Mouse (Mus musculus) thymus, postnatal 10 days (tissue): ENCODE measurements around the gene Dthd1.
A peak's percentile ranks its signal among the peaks of the same experiment; 100 is the strongest.

Experiments used
- DNase-seq, 2 experiments: peaks; one replicate each; pipeline ENCODE4 v3.0.0; 2021; ENCODE audit warnings: low spot score in 2 of 2

Dthd1 gene

DNA sequence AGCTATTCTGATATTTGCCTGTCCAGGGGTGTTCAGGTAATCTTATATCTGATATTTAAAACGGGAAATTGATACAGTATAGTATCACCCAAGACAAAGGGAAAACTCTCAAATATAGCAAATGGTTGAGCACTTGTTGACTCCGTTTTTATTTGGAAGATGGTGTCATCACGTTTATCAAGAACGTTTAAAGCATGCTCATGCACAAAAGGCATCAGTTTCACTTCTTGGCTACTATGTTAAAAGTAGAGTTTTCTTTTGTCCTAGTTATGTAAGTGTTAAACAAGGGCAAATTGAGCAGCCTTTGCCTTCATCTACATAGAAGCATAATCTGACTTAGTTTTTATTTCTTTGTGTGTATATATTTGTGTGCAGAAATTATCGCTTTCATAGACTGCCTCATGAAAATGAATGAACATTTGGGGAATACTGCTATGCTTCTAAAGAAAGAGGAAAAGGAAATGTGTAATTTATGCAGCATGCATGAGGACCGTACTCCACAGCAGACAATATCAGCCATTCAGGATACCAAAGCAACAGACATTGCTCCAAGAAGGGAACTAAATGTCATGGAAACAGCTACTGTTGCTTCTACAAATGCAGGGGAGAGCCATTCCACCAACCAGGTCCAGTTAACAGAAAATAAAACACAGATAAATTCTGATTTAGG is at the start of gene Dthd1:
TSS of gene Dthd1 (plus strand) at position 422 of the 670 bp plus-strand sequence.
- DNase-seq: no peak

- no peak for DNase-seq
Measured at GRCm38 (mm10) chr5:62764161-62764560, 49.5 kb upstream of the Dthd1 start.

DNA sequence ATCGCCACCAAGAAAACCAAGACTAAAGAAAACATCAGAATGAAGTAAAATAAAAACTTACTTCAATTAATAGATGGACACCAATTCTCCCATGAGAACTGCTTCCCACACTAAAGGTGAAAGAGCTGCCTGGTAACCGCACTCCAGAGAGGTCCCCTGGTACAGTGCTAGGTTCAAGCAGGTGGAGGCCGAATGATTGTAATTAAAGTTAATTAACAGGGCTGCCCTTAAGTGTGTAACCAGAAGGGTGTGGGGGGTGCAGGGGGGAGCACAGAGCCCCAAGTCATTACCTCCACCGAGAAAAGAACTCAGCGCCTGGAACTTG is 48.2 kb upstream of the Dthd1 start:
- no peak for DNase-seq

DNA sequence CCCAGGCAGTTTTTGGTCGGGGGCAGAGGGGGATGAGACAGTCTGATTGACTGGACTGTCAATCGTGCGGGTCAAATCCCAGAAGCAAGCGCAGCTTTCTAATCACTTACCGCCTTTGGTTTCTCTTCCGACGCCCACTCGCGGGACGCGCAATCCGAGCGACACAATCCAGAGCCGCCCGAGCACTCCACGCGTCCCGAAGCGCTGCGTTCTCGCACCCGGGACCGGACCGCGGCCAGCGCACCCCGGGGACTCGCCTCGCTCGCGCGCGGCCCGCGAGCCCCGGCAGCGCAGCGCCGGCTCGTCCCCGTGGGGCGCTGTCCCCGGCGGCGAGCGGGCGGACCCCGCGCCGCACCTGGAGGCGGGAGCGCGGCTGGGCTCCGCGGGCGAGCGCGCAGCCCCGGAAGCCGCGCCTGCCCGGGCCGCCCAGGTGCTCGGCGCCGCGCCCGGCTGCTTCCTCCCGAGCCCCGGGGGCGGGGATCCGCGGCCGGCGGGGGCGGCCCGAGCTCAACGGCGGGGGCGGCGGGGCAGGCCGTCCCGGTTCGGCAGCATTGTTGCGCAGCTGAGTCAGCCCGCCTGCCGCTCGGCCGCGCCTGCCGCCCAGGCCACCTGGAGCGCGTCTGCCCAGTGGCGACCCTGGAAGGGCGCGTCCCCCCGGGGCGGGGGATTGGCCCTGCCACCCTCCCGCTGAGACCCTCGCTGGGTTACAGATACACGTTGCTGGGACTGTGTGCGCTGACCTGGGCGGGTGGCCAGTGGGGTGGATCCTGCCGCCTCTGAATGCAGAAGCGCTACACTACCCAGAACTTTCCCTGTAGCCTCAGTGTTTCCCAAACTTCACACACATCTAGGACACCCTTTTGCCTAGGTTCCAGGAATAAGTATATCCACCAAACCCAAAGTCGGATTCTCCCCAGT is 47.6 kb upstream of the Dthd1 start, which contains the start of gene Arap2:
TSS of gene Arap2 (minus strand) at position 376 of the 918 bp plus-strand sequence.
- peak; percentile 63 to 76 for DNase-seq

DNA sequence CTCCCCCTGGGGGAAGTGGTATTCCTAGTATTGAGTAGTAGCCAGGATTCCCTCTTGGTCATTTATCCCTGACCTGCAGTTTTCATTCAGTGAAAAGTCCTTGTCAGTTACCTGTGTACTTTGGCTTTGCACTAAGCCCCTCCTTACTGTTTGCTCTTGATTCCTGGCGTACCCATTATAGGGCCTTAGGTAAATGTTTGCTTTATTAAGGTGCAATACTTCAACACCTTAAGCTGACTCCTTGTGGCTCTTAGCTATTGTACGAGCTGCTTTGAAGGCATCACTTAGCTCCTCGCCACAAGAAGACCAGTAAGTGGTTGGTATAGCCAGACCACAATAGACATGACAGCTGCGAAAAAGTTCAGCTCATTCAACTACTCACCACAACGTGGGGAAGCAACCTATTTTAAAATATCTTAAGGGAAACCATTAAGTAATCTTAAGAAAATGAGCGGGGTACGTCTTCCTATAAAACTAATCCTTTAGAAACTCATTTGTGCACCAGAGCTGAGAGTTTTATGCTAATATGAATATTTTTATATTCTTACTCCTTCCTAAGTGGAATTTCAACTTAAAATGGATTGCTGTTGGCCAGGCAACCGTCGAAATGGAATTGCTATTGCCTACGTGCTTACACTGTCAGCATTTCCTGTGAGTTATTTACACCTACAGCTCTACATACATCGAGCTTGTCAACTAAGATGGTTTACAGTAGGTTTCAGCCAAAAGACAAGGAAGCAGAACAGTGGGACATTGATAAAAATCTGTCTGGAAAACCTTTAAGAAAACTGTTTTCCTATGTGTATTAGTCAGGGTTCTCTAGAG is 41.6 kb upstream of the Dthd1 start:
- DNase-seq: no peak

DNA sequence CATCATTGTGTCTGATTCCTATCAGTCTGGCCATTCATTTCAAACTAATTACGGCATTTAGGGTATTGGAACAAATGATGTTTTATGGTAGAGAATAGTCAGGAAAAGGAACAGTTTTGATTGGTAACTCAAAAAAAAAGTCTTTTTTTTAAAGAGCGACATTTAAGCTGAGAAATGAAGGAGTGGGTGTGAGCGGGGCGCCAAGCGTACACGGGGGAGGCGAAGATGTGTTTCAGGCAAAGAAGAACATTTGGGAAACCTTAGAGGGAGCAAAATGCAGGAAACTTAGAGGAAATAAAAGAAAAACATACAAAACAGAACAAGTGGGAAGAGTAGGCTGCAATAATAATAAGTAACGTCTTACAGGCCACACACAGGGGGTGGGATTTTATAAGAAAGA is 35.8 kb upstream of the Dthd1 start:
- DNase-seq: no peak

DNA sequence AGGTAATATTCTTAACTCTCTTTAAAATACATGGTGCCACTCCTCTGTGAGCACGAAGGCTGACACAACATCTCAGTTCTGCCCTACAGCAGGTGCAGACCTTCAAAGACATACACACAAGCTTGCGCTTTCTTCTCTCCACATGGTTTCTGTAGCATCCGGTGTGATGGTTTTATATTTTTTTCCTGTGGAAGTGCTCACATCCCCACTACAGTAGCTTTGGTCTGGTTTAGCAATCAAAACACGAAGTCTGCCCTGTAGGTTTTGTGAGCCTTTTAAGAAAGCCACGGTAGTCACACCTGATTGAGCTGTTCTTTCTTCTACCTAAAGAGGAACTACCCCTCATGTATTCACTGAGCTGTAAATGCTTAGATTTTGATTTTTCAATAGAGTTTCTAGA is 34.9 kb upstream of the Dthd1 start:
- DNase-seq: peak; percentile 56 to 58

GRCm38 (mm10) chr5:62786809-62787208 is 26.8 kb upstream of the Dthd1 start:
- DNase-seq: no peak

- DNase-seq: peak in 1 of 2 experiments; percentile 7
Measured at GRCm38 (mm10) chr5:62790921-62791564, 22.6 kb upstream of the Dthd1 start.

GRCm38 (mm10) chr5:62792776-62793175 is 20.8 kb upstream of the Dthd1 start:
- no peak for DNase-seq

GRCm38 (mm10) chr5:62814072-62814414 is 420 bp downstream of the Dthd1 start:
- no peak for DNase-seq

DNA sequence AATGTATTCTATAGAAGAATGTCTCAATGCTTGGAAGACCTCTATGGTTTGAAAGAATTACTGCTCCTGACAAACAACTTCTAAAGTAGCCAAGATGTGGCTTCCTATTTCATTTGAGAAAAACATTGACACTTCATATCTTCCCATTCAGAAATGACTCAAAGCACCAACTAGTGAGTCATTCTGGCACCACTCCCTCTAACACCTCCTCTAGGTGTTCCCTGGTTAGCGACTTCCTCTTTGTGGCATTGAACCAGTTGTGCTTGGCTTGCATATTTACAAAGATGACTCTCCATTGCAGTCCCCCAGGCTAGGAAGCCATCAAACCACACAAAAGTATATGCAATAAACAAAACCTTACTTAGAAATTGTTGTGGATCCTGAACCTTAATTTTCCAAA is 2.1 kb downstream of the Dthd1 start:
- peak in 1 of 2 experiments; percentile 12 for DNase-seq

GRCm38 (mm10) chr5:62819567-62819966 is 5.9 kb downstream of the Dthd1 start:
- no peak for DNase-seq

DNA sequence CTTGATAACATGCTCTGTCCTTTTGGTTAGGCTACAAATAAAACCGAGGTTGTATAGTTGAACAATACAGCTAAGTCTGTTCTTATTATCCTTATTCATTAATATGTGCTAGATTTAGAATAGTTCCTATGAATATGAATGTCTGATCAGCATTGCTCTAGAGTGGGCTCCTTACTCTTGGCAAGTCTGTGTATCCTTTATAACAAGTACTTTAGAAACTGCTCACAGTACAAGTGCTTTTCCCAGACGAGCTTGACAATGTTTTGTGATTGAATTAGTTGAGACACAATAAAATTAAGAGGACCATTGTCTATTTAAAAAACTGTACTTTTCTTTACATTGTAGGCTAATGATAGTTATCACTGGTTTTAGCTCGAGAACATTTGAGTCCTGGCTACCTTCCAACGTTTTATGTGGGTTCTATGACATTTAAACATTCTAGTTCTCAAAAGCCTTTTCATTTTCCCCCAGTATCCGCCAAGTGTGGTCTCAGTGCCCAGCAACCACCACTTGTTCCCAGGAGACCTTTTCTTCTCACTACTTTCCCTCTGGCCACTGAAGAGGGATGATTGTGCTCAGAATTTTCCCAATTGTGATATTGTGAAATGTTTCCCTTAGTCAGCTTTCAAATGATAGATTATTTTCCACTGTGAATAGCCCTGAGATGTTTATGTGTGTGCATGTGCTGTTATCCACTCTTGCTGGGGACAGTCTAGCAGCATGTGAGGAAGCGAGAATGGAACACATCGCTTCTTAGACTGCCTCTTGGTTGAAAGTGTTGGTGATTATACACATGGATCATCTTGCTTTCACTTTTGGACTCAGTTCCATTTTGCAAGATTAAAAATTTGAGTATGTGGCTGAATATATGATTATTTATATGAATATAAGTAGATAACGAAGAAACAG is 7.0 kb downstream of the Dthd1 start:
- DNase-seq: no peak

- no peak for DNase-seq
Measured at GRCm38 (mm10) chr5:62842955-62843730, 29.5 kb downstream of the Dthd1 start.

- no peak for DNase-seq
Measured at GRCm38 (mm10) chr5:62846571-62847131, 33.0 kb downstream of the Dthd1 start.

DNA sequence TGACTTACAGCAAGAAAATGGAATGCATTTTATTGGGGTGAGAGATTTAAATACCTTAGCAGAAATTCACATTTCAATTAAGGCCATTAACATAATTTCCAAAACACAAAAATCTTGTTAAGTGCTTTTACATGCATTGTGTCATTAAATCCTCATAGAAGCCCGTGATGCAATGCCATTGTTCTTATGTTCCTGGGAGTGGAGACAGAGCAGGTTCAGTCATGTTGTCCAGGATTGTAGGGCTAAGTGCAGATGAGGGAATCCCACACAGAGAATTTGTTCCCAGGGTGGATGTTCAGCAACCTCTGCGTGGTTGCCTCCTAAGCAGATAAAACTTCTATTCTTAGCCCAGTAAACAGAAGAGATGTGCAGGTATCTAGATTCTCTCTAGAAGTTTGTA is 37.7 kb downstream of the Dthd1 start:
- DNase-seq: no peak

GRCm38 (mm10) chr5:62854361-62854844 is 40.8 kb downstream of the Dthd1 start:
- no peak for DNase-seq

GRCm38 (mm10) chr5:62857502-62857901 is 43.9 kb downstream of the Dthd1 start:
- no peak for DNase-seq
